Mouse (Mus musculus) bone marrow, adult 2 months (tissue): ENCODE data around the gene Cpne4.

Experiments used
- CTCF ChIP-seq: fragments of 200-500 bp; IDR thresholded peaks from 2 replicates; pipeline ENCODE4 v1.5.1; 2011; ENCODE audit warnings: low read length, control low read depth; ENCODE audit not compliant: control insufficient read depth, insufficient read depth
- POLR2A ChIP-seq: fragments of 200-500 bp; IDR thresholded peaks from 2 replicates; pipeline ENCODE4 v1.6.1; 2011; ENCODE audit warnings: low read depth, mild to moderate bottlenecking, control low read depth, low read length, borderline replicate concordance; ENCODE audit not compliant: control insufficient read depth

DNA sequence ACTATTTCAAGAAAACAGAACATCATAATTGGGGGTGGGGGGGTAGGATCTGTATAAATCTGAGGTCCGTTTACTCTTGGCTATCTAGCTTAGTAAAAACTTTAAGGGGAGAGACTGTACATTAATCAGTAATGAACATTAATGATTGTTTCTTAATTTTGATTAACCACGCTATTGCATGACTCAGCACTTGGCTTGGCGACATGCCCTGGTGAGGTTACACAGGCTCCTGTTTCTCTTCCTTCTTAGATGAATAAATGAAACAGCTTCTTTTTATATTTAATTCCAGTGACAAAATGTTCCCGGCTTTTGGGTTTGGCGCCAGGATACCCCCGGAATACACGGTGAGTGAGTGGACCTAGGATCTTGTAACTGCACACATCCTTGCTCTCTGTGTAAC, 471.1 kb downstream of the Cpne4 start:
- no peak for TF ChIP-seq CTCF
- TF ChIP-seq POLR2A = no peak
